Mouse (Mus musculus): ENCODE results near the gene Ctnnd2.

DNA sequence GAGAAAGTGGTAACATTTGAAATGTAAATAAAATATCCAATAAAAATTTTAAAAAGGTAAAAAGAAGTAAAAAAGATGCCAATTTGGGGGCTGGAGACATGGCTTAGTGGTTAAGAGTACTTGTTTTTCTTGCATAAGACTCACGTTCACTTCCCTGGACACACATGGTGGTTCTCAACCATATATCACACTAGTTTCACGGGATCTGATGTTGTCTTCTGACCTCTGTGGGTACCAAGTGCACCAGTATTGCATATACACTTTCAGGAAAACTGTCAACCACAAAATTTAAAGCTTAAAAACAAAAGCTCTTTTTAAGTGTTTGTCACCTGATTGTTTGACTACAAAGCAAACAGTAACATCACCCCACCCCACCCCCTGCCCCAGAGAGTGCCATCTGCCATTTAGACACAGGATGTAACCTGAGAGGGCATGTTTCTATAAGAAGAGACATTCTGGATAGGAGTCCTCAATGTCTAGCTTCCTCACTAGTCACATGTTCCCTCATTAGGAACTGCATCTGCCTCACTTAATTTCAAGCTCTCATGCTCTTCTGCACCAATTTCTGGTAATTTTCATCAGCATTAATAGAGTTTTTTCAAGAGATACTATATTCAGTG, 290.5 kb downstream of the Ctnnd2 start:
- no peak for TF ChIP-seq CTCF (IDR thresholded peaks at IDR 0.05; ENCODE audit: low read depth)
- TF ChIP-seq EP300 (IDR thresholded peaks at IDR 0.05; ENCODE audit: low read depth) = no peak

Data from liver, postnatal 0 days (tissue).